Mouse (Mus musculus): ENCODE data around the gene Alcam. TPM values are rescaled to one million over a fixed set of nuclear protein-coding genes. Genes with fewer than 3 reads are reported as not detected.

Gene Alcam
- polyA plus RNA-seq, 1 experiment from 2014 or later, result 68.9 TPM

- DNase-seq (ENCODE audit: low spot score) (peak; percentile 58), ATAC-seq (peak; percentile 21)
- Histone ChIP-seq H3K27ac (ENCODE audit: low read length) (no peak overlapping the region), H3K36me3 (ENCODE audit: insufficient read depth, low read length) (no peaks in the 10 kb centered on the region), H3K9ac (replicated peaks; ENCODE audit: low read depth) (no peak overlapping the region), H3K4me2 (replicated peaks; ENCODE audit: low read depth, low read length) (no peak overlapping the region; the same call in 1 of the 2 replicates), H3K4me3 (ENCODE audit: low read depth, low read length) (no peak overlapping the region), H3K4me1 (ENCODE audit: insufficient read depth, low read depth, low read length) (no peaks in the 10 kb centered on the region; the same call in 1 of the 2 replicates), H3K27me3 (replicated peaks; ENCODE audit: insufficient read depth, low read length) (no peaks in the 10 kb centered on the region), H3K9me3 (ENCODE audit: low read length) (no peaks in the 10 kb centered on the region)
- WGBS, result 13% methylated on average over 6 of the region's 6 CpGs
- TF ChIP-seq CTCF (IDR thresholded peaks at IDR 0.05) (no peak), EP300 (IDR thresholded peaks at IDR 0.05) (no peak)
Measured at GRCm38 (mm10) chr16:52438216-52438904, 15.5 kb downstream of the Alcam start.

DNA sequence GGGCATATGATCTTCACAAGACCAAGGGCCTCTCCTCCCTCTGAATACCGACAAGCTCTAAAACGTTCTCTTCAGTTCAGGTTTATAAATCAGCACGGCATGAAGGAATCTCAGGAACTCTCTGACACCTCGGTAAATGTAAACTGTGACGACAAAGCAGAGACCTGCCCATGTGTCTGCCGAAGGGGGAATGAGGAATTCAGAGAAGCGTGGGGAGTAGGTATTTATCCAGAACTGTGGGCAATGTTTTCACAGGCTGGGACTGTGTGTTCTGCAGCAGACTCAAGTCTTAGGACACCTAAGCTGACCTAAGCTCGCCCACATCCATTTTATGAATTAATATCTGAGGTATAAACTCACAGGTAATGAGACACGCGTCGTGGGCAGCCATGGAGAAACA is 20.7 kb downstream of the Alcam start:
- Histone ChIP-seq H3K4me2 (replicated peaks; ENCODE audit: low read depth, low read length) (no peak overlapping the region), H3K27ac (ENCODE audit: low read length) (peak overlapping the region; percentile 51), H3K27me3 (replicated peaks; ENCODE audit: insufficient read depth, low read length) (no peaks in the 10 kb centered on the region), H3K4me3 (ENCODE audit: low read depth, low read length) (no peak overlapping the region), H3K9ac (replicated peaks; ENCODE audit: low read depth) (no peak overlapping the region), H3K36me3 (ENCODE audit: insufficient read depth, low read length) (no peaks in the 10 kb centered on the region), H3K4me1 (ENCODE audit: insufficient read depth, low read depth, low read length) (no peaks in the 10 kb centered on the region; the same call in none of the 2 replicates), H3K9me3 (ENCODE audit: low read length) (no peaks in the 10 kb centered on the region)
- WGBS, result 37% methylated on average over 11 of the region's 11 CpGs
- DNase-seq (ENCODE audit: low spot score), result peak; percentile 53
- ATAC-seq, result peak; percentile 93
- no peak for TF ChIP-seq CTCF (IDR thresholded peaks at IDR 0.05)
- TF ChIP-seq EP300 (IDR thresholded peaks at IDR 0.05), result peak; percentile 64

DNA sequence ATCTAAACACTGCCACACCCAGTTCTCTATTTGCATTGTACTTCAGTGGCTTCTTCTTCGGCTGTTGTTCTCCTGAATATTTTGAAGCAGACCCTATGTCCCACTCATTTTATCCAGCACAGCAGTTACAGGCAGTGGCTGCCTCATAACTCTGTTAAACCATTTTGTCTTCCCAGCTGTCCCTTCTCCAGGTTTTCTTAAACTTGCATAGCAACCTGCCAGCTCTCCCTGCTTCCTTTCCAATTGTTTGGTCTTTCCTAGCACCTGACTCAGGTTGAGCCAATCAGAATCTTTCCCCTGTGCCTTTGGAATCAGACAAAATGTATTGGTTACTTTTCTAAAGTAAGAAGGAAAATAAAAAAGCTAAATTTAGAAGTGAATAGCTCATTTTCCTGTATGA is 21.8 kb downstream of the Alcam start:
- ATAC-seq (no peak), DNase-seq (ENCODE audit: low spot score) (no peak)
- Histone ChIP-seq H3K4me2 (replicated peaks; ENCODE audit: low read depth, low read length) (no peak overlapping the region), H3K4me1 (ENCODE audit: insufficient read depth, low read depth, low read length) (no peaks in the 10 kb centered on the region; the same call in none of the 2 replicates), H3K27ac (ENCODE audit: low read length) (no peak overlapping the region), H3K36me3 (ENCODE audit: insufficient read depth, low read length) (no peaks in the 10 kb centered on the region), H3K9me3 (ENCODE audit: low read length) (no peaks in the 10 kb centered on the region), H3K4me3 (ENCODE audit: low read depth, low read length) (no peak overlapping the region), H3K9ac (replicated peaks; ENCODE audit: low read depth) (no peak overlapping the region), H3K27me3 (replicated peaks; ENCODE audit: insufficient read depth, low read length) (no peaks in the 10 kb centered on the region)
- WGBS, result 34% methylated on average over 1 of the region's 1 CpGs
- no peak for TF ChIP-seq CTCF (IDR thresholded peaks at IDR 0.05)
- TF ChIP-seq EP300 (IDR thresholded peaks at IDR 0.05), result no peak

DNA sequence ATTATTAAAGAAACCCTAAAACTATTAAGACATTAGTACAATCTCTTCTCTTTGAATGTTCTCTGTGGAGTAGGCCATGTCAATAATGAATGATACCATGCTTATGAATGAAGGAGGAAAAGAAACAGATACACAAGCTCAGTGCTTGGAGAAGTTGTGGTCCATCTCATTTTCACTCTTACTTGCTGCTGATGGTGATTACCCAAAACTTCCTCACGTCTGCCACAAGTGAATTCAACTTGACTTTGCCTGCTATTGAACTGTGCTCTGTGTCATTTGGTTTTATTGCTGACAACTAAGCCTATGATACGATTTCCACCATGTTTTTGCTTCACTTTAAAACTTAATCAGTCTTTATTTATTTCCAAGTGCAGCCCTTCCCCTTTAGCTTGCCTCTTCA is 22.3 kb downstream of the Alcam start:
- Histone ChIP-seq H3K27ac (ENCODE audit: low read length) (no peak overlapping the region), H3K36me3 (ENCODE audit: insufficient read depth, low read length) (no peaks in the 10 kb centered on the region), H3K4me1 (ENCODE audit: insufficient read depth, low read depth, low read length) (no peaks in the 10 kb centered on the region; the same call in 1 of the 2 replicates), H3K9ac (replicated peaks; ENCODE audit: low read depth) (no peak overlapping the region), H3K4me2 (replicated peaks; ENCODE audit: low read depth, low read length) (no peak overlapping the region), H3K27me3 (replicated peaks; ENCODE audit: insufficient read depth, low read length) (no peaks in the 10 kb centered on the region), H3K9me3 (ENCODE audit: low read length) (no peaks in the 10 kb centered on the region), H3K4me3 (ENCODE audit: low read depth, low read length) (no peak overlapping the region)
- DNase-seq (ENCODE audit: low spot score) (no peak), ATAC-seq (no peak)
- TF ChIP-seq CTCF (IDR thresholded peaks at IDR 0.05) (no peak), EP300 (IDR thresholded peaks at IDR 0.05) (no peak)
- 74% methylated on average over 2 of the region's 2 CpGs for WGBS

- Histone ChIP-seq H3K4me1 (ENCODE audit: insufficient read depth, low read depth, low read length) (no peaks in the 10 kb centered on the region; the same call in 1 of the 2 replicates), H3K4me3 (ENCODE audit: low read depth, low read length) (no peak overlapping the region), H3K27ac (ENCODE audit: low read length) (no peak overlapping the region), H3K27me3 (replicated peaks; ENCODE audit: insufficient read depth, low read length) (no peaks in the 10 kb centered on the region), H3K9ac (replicated peaks; ENCODE audit: low read depth) (no peak overlapping the region), H3K4me2 (replicated peaks; ENCODE audit: low read depth, low read length) (no peak overlapping the region), H3K36me3 (ENCODE audit: insufficient read depth, low read length) (no peaks in the 10 kb centered on the region), H3K9me3 (ENCODE audit: low read length) (no peaks in the 10 kb centered on the region)
- TF ChIP-seq EP300 (IDR thresholded peaks at IDR 0.05) (no peak), CTCF (IDR thresholded peaks at IDR 0.05) (no peak)
- 71% methylated on average over 3 of the region's 3 CpGs for WGBS
- ATAC-seq, result no peak
- DNase-seq (ENCODE audit: low spot score), result no peak
Measured at GRCm38 (mm10) chr16:52430073-52430472, 23.8 kb downstream of the Alcam start.

DNA sequence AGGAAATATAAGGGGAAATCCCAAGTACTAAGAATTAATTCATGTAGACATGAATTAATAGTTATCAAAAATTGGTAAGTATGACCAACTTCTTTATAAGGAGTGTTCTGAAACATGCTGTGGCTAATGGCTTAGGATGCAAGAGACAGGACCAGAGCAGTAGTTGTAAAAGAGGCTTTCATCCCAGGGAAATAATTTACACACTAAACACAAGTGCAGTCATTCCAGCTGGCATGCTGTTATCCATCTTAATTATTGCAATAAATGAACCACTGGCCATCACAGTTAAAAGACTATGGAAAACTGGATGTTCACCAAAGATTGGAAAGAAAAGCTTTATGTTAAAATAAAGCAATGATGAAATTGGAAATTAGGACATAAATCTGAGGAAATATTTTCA is 24.2 kb downstream of the Alcam start:
- Histone ChIP-seq H3K4me3 (ENCODE audit: low read depth, low read length) (no peak overlapping the region), H3K36me3 (ENCODE audit: insufficient read depth, low read length) (no peaks in the 10 kb centered on the region), H3K9ac (replicated peaks; ENCODE audit: low read depth) (no peak overlapping the region), H3K9me3 (ENCODE audit: low read length) (no peaks in the 10 kb centered on the region), H3K27me3 (replicated peaks; ENCODE audit: insufficient read depth, low read length) (no peaks in the 10 kb centered on the region), H3K4me2 (replicated peaks; ENCODE audit: low read depth, low read length) (no peak overlapping the region), H3K4me1 (ENCODE audit: insufficient read depth, low read depth, low read length) (no peaks in the 10 kb centered on the region; the same call in 1 of the 2 replicates), H3K27ac (ENCODE audit: low read length) (no peak overlapping the region)
- DNase-seq (ENCODE audit: low spot score) (no peak), ATAC-seq (no peak)
- TF ChIP-seq EP300 (IDR thresholded peaks at IDR 0.05), result no peak
- no peak for TF ChIP-seq CTCF (IDR thresholded peaks at IDR 0.05)

All from lung, postnatal 0 days (tissue).